Mouse (Mus musculus) hindbrain, embryonic 12.5 days (tissue): ENCODE measurements around the gene Gckr. TPM values are rescaled to one million over a fixed set of nuclear protein-coding genes. Genes with fewer than 3 reads are reported as not detected.

ENCODE experiments used
- ATAC-seq: fragments of 200-750 bp; cut with Nextera tagmentation; 2 replicates; pipeline ENCODE4 v1.8.0; 2017; ENCODE audit warnings: moderate TSS enrichment; ENCODE audit not compliant: low FRiP score
- H3K27ac ChIP-seq: fragments of 300-500 bp; sonication (generic); 2 replicates; pipeline ENCODE4 v1.5.1; 2016; ENCODE audit warnings: mild to moderate bottlenecking
- H3K27me3 ChIP-seq: fragments of 300-500 bp; sonication (generic); 2 replicates; pipeline ENCODE4 v1.6.1; 2016; ENCODE audit warnings: mild to moderate bottlenecking
- H3K36me3 ChIP-seq: fragments of 300-500 bp; sonication (generic); 2 replicates; pipeline ENCODE4 v1.6.1; 2016; ENCODE audit warnings: mild to moderate bottlenecking
- H3K4me1 ChIP-seq: fragments of 300-500 bp; sonication (generic); 2 replicates; pipeline ENCODE4 v1.6.1; 2016
- H3K4me2 ChIP-seq: fragments of 300-500 bp; sonication (generic); replicated peaks from 2 replicates; pipeline ENCODE4 v1.6.1; 2016; ENCODE audit warnings: mild to moderate bottlenecking
- H3K4me3 ChIP-seq: fragments of 300-500 bp; sonication (generic); 2 replicates; pipeline ENCODE4 v1.5.1; 2016; ENCODE audit warnings: mild to moderate bottlenecking
- H3K9ac ChIP-seq: fragments of 300-500 bp; sonication (generic); 2 replicates; pipeline ENCODE4 v1.6.1; 2016; ENCODE audit warnings: mild to moderate bottlenecking, moderate library complexity
- H3K9me3 ChIP-seq: fragments of 300-500 bp; sonication (generic); replicated peaks from 2 replicates; pipeline ENCODE4 v1.6.1; 2016; ENCODE audit warnings: mild to moderate bottlenecking
- WGBS: fragments of 180-500 bp; shearing (Covaris S2); methylation state at CpG from one replicate; pipeline ENCODE4 v1.1.7; 2016; 5-methylcytosine and 5-hydroxymethylcytosine counted together
- polyA plus RNA-seq: library from polyadenylated mRNA; unstranded; fragments of >200 nt; fragmentation: Nextera tagmentation; extraction: Ambion mirVana; gene quantifications from 2 replicates; pipeline ENCODE4 v1.2.1, GENCODE M21; 2016

Gckr gene
- polyA plus RNA-seq, 1 experiment from 2014 or later, result not detected

DNA sequence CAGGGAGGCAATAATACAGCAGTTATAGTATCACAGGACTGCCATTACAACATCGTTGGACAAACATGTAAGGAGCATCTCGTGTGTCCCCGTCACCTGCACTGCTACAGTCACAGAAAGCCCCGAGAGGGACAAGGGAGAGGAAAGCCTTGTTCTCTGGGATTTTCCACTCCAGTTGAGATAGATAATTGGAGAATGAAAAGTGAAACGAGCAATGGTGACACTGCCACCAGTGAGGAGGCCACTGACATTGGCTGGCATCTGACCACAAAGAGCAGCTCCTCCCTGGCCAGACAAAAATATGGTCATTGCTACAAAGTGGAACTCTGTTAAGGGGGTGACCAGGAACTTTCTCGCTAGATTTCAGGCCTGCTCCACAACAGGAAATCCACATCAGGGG is 29.6 kb upstream of the Gckr start:
- H3K9ac ChIP-seq, result no peak overlapping the region
- no peak overlapping the region for H3K4me2 ChIP-seq
- H3K27ac ChIP-seq, result no peak overlapping the region
- H3K36me3 ChIP-seq, result peaks cover 81% of the 10 kb centered on the region
- 65% methylated on average over 6 of the region's 6 CpGs for WGBS
- H3K27me3 ChIP-seq, result no peaks in the 10 kb centered on the region
- ATAC-seq, result no peak
- no peaks in the 10 kb centered on the region for H3K4me1 ChIP-seq
- no peak overlapping the region for H3K4me3 ChIP-seq
- no peaks in the 10 kb centered on the region for H3K9me3 ChIP-seq

DNA sequence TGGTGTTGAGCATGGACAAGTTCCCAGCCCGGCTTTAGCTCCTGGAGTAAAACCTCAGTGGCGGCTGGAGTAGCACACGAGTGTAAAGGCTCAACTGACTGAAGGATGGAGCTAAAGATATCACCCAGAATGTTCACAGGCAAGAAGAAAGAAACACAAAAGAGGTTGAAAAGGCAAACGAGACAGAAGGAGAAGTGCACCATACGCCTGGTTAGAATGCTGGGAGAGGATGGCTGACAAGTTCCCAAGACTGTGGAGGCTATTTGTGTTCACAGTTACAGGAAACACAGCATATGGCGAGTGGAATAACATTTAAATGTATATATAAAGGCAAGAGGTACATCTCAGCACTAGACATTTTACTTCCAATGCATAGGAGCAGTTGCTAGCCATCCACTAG is 24.2 kb upstream of the Gckr start:
- Histone ChIP-seq H3K9me3 (no peaks in the 10 kb centered on the region), H3K27me3 (no peaks in the 10 kb centered on the region), H3K36me3 (peaks cover 56% of the 10 kb centered on the region), H3K27ac (no peak overlapping the region), H3K4me2 (no peak overlapping the region), H3K9ac (no peak overlapping the region), H3K4me1 (no peaks in the 10 kb centered on the region), H3K4me3 (no peak overlapping the region)
- WGBS, result 85% methylated on average over 6 of the region's 6 CpGs
- ATAC-seq, result no peak

DNA sequence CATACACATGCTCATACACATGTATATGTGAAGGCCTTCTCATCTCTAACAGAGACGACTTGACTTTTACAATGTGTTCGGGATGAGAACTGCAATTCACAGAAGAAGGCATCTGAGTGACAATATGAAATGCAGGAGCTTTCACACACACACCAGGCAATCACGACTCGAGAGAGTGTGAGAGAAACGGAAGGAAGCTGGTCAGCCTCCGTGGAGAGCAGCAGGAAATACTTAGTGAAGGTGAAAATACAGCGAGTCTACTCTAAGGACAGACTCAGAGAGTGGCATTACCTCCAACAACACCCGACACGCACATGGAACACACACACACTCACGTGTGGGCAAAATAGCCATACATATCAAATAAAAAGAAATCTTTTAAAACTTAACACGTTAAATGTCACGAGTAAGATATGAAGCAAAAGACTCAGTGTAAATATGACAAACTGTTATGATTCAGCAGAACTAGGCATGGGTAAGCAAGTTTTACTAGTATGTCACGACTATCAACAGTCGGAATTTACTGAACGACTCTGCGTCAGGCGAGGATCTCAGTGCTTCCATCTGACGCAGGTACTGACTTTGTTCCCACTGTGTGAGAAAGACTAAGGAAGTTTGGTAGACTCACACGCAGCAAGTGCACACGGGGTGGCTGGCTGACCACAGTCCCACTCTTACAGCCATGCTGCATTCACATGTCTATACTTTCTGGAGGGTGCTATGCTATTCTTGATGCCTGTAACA is 17.8 kb upstream of the Gckr start:
- Histone ChIP-seq H3K9me3 (no peaks in the 10 kb centered on the region), H3K4me2 (no peak overlapping the region), H3K4me1 (no peaks in the 10 kb centered on the region), H3K4me3 (no peak overlapping the region), H3K36me3 (peaks cover 69% of the 10 kb centered on the region), H3K27ac (no peak overlapping the region), H3K27me3 (no peaks in the 10 kb centered on the region), H3K9ac (no peak overlapping the region)
- WGBS, result 89% methylated on average over 20 of the region's 20 CpGs
- no peak for ATAC-seq

DNA sequence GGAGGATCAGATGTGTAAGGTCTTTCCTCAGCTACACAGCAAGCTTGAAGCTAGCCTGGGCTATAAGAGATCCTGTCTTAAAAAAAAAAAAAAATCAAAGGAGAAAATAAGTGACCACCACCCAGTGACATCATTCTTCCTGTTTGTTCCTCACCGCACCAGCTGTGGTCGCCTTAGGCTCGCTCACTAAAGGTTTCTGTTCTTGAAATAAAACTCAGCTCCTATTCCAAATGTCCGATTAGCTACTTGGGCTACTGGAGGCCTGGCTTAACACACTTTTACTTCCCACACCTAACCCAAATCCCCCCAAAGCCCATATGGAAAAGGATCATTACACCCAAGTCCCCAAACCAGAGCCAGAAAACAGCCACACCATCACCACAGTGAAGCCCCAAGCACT is 9.0 kb upstream of the Gckr start:
- H3K9me3 ChIP-seq, result no peaks in the 10 kb centered on the region
- 93% methylated on average over 4 of the region's 4 CpGs for WGBS
- no peaks in the 10 kb centered on the region for H3K27me3 ChIP-seq
- no peak overlapping the region for H3K4me3 ChIP-seq
- peaks cover 14% of the 10 kb centered on the region; the same call in 1 of the 2 replicates for H3K4me1 ChIP-seq
- ATAC-seq, result no peak
- H3K9ac ChIP-seq, result no peak overlapping the region
- H3K27ac ChIP-seq, result no peak overlapping the region
- H3K4me2 ChIP-seq, result no peak overlapping the region
- H3K36me3 ChIP-seq, result peaks cover 40% of the 10 kb centered on the region

DNA sequence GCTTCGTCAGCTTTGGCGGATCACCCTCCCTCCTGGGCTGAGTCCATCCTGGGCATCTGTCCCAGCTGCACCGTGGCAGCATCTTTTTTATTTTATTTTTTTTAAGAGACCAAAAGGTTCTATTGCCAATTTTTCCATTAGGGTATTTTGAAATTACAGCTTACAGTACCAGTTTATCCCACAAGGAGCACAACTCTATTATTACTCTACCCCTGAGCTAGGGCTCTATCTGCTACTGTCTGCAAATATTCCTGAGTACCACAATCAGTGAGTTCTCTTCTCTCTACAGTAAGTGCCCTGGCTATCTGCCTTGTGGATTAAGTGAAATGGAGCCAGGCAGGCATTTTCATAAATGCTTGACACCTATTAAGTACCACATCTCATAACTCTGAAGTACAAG is 8.6 kb upstream of the Gckr start:
- 85% methylated on average over 3 of the region's 3 CpGs for WGBS
- no peak overlapping the region for H3K9ac ChIP-seq
- H3K36me3 ChIP-seq, result peaks cover 40% of the 10 kb centered on the region
- no peak overlapping the region for H3K4me2 ChIP-seq
- no peaks in the 10 kb centered on the region for H3K27me3 ChIP-seq
- no peak overlapping the region for H3K27ac ChIP-seq
- H3K4me3 ChIP-seq, result no peak overlapping the region
- H3K4me1 ChIP-seq, result peaks cover 14% of the 10 kb centered on the region; the same call in 1 of the 2 replicates
- no peaks in the 10 kb centered on the region for H3K9me3 ChIP-seq
- no peak for ATAC-seq

DNA sequence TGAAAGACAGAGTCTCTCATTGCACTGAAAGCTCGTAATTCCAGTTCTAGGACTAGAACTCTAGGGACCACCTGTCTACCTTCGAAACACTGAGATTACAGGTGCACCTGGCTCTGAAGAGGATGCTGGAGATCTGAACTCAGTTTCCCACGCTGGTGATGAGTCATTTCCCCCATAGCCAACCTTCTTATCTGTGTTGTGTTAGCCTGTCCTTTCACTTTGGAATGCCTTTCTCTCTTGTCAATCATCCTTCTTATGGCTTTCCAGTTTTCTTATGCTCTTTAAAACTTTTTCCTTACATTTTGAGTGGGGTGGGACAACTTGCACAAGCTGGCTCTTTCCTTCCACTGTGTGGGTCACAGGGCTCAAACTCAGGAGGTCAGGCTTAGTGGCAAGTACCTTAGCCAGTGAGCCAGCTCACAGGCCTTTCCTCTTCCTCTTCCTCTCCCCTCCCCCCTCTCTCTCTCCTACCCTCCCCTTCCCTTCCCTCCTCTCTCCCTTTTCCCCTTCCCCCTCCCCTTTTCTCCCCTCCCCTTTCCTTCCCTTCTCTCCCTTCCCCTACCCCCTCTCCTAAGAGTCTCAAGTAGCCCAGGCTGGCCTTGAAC is 7.5 kb upstream of the Gckr start:
- peaks cover 32% of the 10 kb centered on the region for H3K36me3 ChIP-seq
- 89% methylated on average over 3 of the region's 3 CpGs for WGBS
- H3K4me2 ChIP-seq, result peak overlapping the region; percentile 75
- peak overlapping the region; percentile 56; the same call in 1 of the 2 replicates for H3K9ac ChIP-seq
- ATAC-seq, result no peak
- H3K27me3 ChIP-seq, result no peaks in the 10 kb centered on the region
- H3K4me1 ChIP-seq, result peaks cover 24% of the 10 kb centered on the region
- no peaks in the 10 kb centered on the region for H3K9me3 ChIP-seq
- H3K4me3 ChIP-seq, result peak overlapping the region; percentile 47; the same call in 1 of the 2 replicates
- H3K27ac ChIP-seq, result no peak overlapping the region

DNA sequence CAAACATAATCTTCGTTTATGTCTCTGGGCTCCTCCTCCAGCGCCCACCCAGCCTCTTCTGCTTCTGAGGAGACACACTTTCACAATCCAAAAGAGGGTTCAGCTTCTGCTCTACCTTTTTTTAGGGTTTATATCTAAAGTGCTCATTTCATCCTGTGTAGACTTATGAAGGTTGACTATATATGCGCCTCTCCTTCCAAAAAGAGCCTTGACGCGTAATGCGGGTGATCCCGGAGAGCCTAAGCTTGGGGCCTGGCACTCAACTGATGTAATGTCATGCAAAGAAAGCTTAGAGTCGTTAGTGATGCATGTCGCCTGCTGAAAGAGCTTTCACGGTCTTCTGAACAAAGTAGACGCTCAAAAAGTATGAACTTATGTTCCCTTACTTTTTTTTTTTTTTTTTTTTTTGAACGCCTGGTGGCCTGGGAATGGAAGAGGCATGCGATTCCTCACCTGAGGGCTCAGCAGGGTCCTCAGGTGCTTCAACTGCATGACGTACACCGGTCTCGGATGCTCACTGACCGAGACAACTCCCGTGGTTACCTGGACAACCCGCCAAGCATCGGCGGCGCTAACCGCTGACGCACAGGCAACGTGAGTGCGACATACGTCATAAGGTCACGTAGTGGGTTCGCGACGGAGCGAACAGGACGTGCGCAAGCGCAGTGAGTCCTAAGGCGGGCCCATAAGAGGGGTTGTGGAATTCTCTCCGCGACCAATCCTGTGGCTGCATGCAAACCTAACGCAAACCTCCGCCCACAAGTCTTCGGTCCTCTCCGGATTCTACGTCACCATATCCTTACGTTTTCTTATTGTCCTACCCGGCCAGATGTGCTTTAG is 6.5 kb upstream of the Gckr start, which contains the start of gene Ift172:
Gene Ift172, minus strand, starts transcription at position 596 of the 840 bp plus-strand sequence.
- Histone ChIP-seq H3K4me3 (peak within 1 kb of the TSS; percentile 47), H3K9ac (peak within 1 kb of the TSS; percentile 56), H3K27me3 (no peaks in the 10 kb centered on the region), H3K27ac (peak within 1 kb of the TSS; percentile 83), H3K4me2 (peak within 1 kb of the TSS; percentile 75), H3K9me3 (no peaks in the 10 kb centered on the region), H3K36me3 (peaks cover 23% of the 10 kb centered on the region), H3K4me1 (peaks cover 30% of the 10 kb centered on the region)
- 3% methylated on average over 45 of the region's 45 CpGs for WGBS
- ATAC-seq, result peak; percentile 89

DNA sequence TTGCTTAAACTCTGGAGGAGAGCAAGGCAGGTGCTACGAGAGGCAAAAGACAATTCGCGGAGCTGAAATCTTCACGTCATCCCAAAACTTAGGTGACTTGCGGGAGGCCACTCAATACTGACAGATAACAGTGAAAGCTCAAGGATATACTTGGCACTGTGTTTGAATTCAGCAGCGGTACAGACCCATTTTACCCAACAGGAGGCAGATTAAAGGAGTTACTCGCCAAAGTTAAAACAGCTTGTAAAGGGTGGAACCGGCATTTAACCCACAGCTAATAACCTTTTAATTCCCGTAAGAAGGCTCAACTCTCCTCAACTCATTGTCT is 5.9 kb upstream of the Gckr start:
- Histone ChIP-seq H3K4me1 (peaks cover 30% of the 10 kb centered on the region), H3K27me3 (no peaks in the 10 kb centered on the region), H3K9ac (peak overlapping the region; percentile 56), H3K9me3 (no peaks in the 10 kb centered on the region), H3K36me3 (peaks cover 17% of the 10 kb centered on the region), H3K4me3 (peak overlapping the region; percentile 47), H3K4me2 (peak overlapping the region; percentile 75), H3K27ac (peak overlapping the region; percentile 83)
- 6% methylated on average over 9 of the region's 9 CpGs for WGBS
- no peak for ATAC-seq

DNA sequence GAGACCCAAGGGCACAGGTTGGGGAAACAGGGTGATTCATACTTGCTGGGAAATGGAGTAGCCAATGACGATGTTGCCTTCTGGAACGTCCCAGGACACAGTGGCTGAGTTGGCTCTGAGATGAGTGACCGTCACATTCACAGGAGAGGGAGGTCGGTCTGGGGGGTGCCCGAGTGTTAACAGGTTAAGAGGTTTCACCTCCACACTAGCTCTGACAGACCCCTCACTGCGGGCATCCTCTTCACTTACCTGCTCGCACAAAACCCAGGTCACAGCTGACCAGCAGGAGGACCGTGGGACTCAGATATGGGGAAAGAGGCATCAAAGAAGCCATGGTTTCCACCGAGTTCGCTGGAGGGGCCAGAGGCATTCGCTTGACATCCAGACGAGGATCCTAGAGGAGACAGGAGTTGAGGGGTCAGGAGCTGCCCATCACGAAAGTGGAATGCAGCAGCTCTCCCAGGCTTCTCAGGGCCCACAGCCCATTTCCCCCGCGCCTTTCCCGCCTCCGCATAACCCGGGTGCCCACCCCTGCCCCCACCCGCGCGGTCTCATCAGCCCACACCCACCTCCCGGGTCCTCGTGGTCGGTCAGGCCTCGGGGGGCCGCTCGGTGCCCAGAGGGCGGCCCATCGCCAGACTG is 2.2 kb upstream of the Gckr start:
- Histone ChIP-seq H3K4me1 (peaks cover 26% of the 10 kb centered on the region), H3K27me3 (no peaks in the 10 kb centered on the region), H3K4me2 (peak overlapping the region; percentile 68), H3K36me3 (peaks cover 11% of the 10 kb centered on the region; the same call in 1 of the 2 replicates), H3K4me3 (peak overlapping the region; percentile 79), H3K9ac (peak overlapping the region; percentile 95), H3K9me3 (no peaks in the 10 kb centered on the region), H3K27ac (peak overlapping the region; percentile 82)
- whole genome bisulfite sequencing, result 5% methylated on average over 28 of the region's 29 CpGs
- ATAC-seq, result peak; percentile 43

DNA sequence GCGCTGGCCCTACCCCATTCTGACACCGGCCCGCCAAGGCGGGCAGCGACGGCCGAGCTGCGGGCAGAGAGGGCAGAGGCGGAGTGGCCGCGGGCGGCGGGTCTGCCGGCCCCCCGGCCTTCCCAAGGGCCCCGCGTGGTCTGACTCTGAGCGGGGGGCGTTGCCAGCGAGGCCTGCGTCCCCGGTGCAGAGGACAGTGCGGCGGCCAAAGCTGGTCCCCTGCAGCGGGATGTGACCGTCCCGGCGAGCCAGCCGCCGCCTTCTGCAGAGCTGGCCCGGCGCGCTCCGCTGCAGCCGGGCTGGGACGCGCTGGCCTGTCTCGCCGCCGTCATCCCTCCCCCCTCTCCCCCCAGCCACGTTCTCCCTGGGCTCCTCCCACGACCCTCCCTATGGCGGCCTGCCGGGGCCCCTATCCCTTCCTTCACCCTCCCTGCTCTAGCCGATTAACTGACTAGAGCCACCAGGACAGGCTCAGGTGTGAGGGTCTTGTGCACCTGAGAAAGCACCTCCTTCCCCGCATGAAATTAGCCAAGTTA is 1.6 kb upstream of the Gckr start, which contains the start of gene Fndc4:
Gene Fndc4, minus strand, starts transcription at position 475 of the 536 bp plus-strand sequence.
- Histone ChIP-seq H3K4me3 (peak within 1 kb of the TSS; percentile 79), H3K36me3 (peaks cover 11% of the 10 kb centered on the region; the same call in 1 of the 2 replicates), H3K4me1 (peaks cover 23% of the 10 kb centered on the region), H3K4me2 (peak within 1 kb of the TSS; percentile 68), H3K9me3 (no peaks in the 10 kb centered on the region), H3K27ac (peak within 1 kb of the TSS; percentile 82), H3K9ac (peak within 1 kb of the TSS; percentile 95), H3K27me3 (no peaks in the 10 kb centered on the region)
- peak; percentile 84 for ATAC-seq
- WGBS, result under 1% methylated on average over 32 of the region's 46 CpGs

DNA sequence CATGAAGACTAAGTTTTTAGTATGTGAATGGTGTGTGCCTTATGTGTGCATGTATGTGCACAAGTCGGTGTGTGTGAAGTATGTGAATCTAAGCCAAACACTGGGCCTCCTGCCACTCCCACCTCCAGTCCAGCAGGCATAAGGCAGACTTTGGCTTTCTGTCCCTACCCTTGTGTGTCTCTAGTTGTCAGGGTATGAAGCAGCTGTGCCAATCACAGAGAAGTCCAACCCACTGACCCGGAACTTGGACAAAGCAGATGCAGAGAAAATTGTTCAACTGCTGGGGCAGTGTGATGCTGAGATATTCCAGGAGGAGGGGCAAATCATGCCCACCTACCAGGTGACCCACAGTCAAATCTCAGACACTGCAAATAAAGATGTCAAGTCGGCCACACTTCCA is 738 bp downstream of the Gckr start:
- Histone ChIP-seq H3K9ac (no peak overlapping the region), H3K27ac (no peak overlapping the region), H3K4me1 (peaks cover 16% of the 10 kb centered on the region), H3K4me3 (no peak overlapping the region), H3K36me3 (peaks cover 8% of the 10 kb centered on the region; the same call in 1 of the 2 replicates), H3K9me3 (no peaks in the 10 kb centered on the region), H3K27me3 (no peaks in the 10 kb centered on the region), H3K4me2 (no peak overlapping the region)
- 72% methylated on average over 3 of the region's 3 CpGs for WGBS
- ATAC-seq, result no peak
